Comparison of ENCODE assay signal across 8 mouse cellular contexts in the genomic region with DNA sequence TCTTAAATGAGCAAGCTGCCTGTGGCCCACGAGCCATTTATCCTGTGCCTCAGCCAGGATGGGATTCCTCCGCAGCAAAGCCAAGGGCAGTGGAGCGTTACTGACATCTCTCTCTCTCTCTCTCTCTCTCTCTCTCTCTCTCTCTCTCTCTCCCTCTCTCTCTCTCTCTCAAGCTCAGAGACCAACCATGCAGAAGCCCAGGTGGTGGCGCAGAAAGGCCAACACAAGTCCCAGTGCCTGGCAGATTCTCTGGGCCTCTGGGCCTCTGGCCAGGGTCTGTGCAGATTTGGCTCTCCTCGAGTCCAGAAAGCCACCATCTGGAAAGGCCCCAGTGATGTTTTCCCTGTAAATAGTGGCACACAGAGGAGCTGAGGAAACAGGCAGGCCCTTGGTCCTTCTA.
DNase-seq lines count a peak whose midpoint lies in the region; ATAC-seq lines count a peak whose summit lies in the region.

No protein-coding gene starts in this region.

- H3K27me3 ChIP-seq in forebrain, embryonic 13.5 days, result no peaks in the 10 kb centered on the region
- no peaks in the 10 kb centered on the region for H3K27me3 ChIP-seq in forebrain, embryonic 11.5 days (ENCODE audit: control insufficient read depth, insufficient read depth, low read length)
- no peaks in the 10 kb centered on the region for H3K27me3 ChIP-seq in kidney, embryonic 15.5 days

- no peak overlapping the region for H3K27ac ChIP-seq in forebrain, embryonic 13.5 days
- no peak overlapping the region for H3K27ac ChIP-seq in forebrain, embryonic 11.5 days (ENCODE audit: low read depth, low read length)
- no peak overlapping the region for H3K27ac ChIP-seq in kidney, embryonic 15.5 days

- H3K9me3 ChIP-seq in forebrain, embryonic 13.5 days (replicated peaks), result no peaks in the 10 kb centered on the region
- H3K9me3 ChIP-seq in forebrain, embryonic 11.5 days (ENCODE audit: control insufficient read depth, low read length), result no peaks in the 10 kb centered on the region
- H3K9me3 ChIP-seq in kidney, embryonic 15.5 days (replicated peaks), result no peaks in the 10 kb centered on the region

- H3K4me1 ChIP-seq in forebrain, embryonic 13.5 days, result peaks cover 8% of the 10 kb centered on the region
- no peaks in the 10 kb centered on the region for H3K4me1 ChIP-seq in forebrain, embryonic 11.5 days (replicated peaks; ENCODE audit: control insufficient read depth, insufficient read depth, low read length)
- H3K4me1 ChIP-seq in kidney, embryonic 15.5 days, result peaks cover 41% of the 10 kb centered on the region

- H3K9ac ChIP-seq in forebrain, embryonic 13.5 days, result no peak overlapping the region
- no peak overlapping the region for H3K9ac ChIP-seq in forebrain, embryonic 11.5 days (ENCODE audit: low read length)
- H3K9ac ChIP-seq in kidney, embryonic 15.5 days, result no peak overlapping the region

- ATAC-seq in forebrain, embryonic 13.5 days, result peak; percentile 55
- no peak for ATAC-seq in forebrain, embryonic 11.5 days (replicated peaks; ENCODE audit: low FRiP score)
- ATAC-seq in kidney, embryonic 15.5 days (replicated peaks; ENCODE audit: low FRiP score), result peak; percentile 42; the same call in 1 of the 2 replicates
- no peak for ATAC-seq in megakaryocyte progenitor cell, adult 5-6 weeks (replicated peaks; ENCODE audit: poor library complexity)

- H3K4me3 ChIP-seq in forebrain, embryonic 13.5 days, result no peak overlapping the region
- H3K4me3 ChIP-seq in forebrain, embryonic 11.5 days (ENCODE audit: low read depth, low read length), result no peak overlapping the region
- no peak overlapping the region for H3K4me3 ChIP-seq in kidney, embryonic 15.5 days (replicated peaks)

- 20% methylated on average over 5 of the region's 5 CpGs for WGBS in forebrain, embryonic 13.5 days
- WGBS in forebrain, embryonic 11.5 days, result 37% methylated on average over 5 of the region's 5 CpGs
- 27% methylated on average over 5 of the region's 5 CpGs for WGBS in kidney, embryonic 15.5 days

- H3K36me3 ChIP-seq in forebrain, embryonic 13.5 days (ENCODE audit: poor library complexity, severe bottlenecking), result no peaks in the 10 kb centered on the region
- no peaks in the 10 kb centered on the region for H3K36me3 ChIP-seq in forebrain, embryonic 11.5 days (ENCODE audit: control insufficient read depth, insufficient read depth, low read length)
- no peaks in the 10 kb centered on the region for H3K36me3 ChIP-seq in kidney, embryonic 15.5 days

- no peak overlapping the region for H3K4me2 ChIP-seq in forebrain, embryonic 13.5 days
- no peak overlapping the region for H3K4me2 ChIP-seq in forebrain, embryonic 11.5 days (ENCODE audit: low read depth, low read length, severe bottlenecking)
- H3K4me2 ChIP-seq in kidney, embryonic 15.5 days, result no peak overlapping the region

- no peak for DNase-seq in forebrain, embryonic 11.5 days (ENCODE audit: low spot score)
- DNase-seq in cerebellum, postnatal 14 days, result peak; percentile 88 to 91
- peak; percentile 43 to 74 for DNase-seq in heart, adult 9 months (ENCODE audit: low spot score in 2 of 2)
- DNase-seq in lung, postnatal 25 days (ENCODE audit: low spot score), result peak; percentile 8
- no peak for DNase-seq in embryo, embryonic 11 days

Comparison
In these comparisons a context has a peak if more than half of its experiments do, and no peak if none do; other contexts are left out.
1. ATAC-seq: peak in forebrain, embryonic 13.5 days (single experiment) and kidney, embryonic 15.5 days (single experiment); none in forebrain, embryonic 11.5 days (single experiment) and megakaryocyte progenitor cell, adult 5-6 weeks (single experiment).
2. DNase-seq: peak in cerebellum, postnatal 14 days (2 of 2), heart, adult 9 months (2 of 2) and lung, postnatal 25 days (single experiment); none in forebrain, embryonic 11.5 days (single experiment) and embryo, embryonic 11 days (single experiment).